Mouse (Mus musculus): Measurements from ENCODE around the gene Nptx2. TPM values are rescaled to one million over a fixed set of nuclear protein-coding genes. Genes with fewer than 3 reads are reported as not detected.

Nptx2 gene
- total RNA-seq, 2 experiments from 2014 or later, result not detected

DNA sequence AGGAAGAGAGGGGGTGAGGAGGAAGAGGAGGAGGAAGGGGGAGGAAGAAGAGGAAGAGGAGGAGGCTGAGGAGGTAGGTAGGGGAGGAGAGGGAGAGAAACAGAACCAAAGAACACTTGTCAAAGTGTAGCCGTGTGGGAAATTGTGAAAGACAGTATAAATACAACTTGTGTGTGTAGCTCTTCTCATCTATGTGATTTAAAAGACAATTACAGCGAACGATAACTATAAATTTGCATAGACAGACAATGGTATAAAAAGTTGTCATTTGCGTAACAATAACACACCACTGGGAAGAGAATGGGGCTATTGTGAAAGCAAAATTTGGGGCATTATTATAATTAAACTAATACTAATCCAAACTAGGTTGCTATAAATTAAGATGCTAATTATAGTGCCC lies 20.0 kb downstream of the Nptx2 start:
- DNase-seq (ENCODE audit: low spot score), result no peak

DNA sequence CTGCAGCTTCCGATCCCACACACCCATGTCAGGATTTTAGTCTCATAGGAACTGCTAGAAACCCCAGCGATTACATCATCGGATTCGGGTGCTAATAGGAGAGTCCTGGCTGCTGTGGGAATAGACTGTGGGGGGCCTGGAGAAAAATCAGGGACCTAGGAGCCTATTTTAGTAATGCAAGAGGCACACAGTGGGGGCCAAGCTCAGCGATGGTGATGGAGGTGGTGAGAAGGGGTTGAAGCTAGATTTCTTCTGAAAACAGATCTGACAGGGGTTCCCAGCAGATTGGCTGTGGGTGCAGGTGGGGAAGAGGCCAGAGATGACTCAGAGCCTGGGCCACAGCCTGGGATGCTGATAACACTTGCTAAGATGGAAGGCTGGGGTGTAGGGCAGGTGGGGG lies 39.4 kb downstream of the Nptx2 start:
- no peak for DNase-seq (ENCODE audit: low spot score)

DNA sequence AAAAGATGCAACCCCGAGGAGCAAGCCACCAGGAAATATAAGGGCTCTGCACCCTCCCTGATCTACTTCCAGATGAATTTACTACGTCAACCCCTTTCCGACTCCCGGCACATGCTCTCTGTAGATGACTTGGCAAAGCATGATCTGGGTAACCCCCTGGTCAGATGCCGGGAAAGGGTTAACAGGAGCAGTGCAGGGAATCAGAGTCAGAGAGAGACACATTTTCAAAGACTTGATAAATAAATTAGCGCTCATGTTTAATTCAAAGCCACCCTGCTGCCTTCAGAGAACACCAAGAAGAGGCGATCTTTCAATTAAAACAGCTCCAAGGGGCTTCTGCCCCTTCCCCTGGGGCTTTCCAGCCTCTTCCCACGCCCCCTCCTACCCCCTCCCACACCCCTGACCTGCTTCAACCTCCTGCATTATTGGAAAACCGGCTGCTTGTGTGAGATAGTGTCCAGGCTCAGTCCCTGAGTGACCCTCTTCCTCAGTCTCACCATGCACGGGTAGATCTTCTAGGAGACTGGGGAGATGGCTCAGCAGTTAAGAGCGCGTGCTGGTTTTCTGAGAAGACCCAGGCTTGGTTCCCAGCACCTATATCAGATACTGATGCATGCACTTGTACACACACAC lies 45.7 kb downstream of the Nptx2 start:
- no peak for DNase-seq (ENCODE audit: low spot score)

DNA sequence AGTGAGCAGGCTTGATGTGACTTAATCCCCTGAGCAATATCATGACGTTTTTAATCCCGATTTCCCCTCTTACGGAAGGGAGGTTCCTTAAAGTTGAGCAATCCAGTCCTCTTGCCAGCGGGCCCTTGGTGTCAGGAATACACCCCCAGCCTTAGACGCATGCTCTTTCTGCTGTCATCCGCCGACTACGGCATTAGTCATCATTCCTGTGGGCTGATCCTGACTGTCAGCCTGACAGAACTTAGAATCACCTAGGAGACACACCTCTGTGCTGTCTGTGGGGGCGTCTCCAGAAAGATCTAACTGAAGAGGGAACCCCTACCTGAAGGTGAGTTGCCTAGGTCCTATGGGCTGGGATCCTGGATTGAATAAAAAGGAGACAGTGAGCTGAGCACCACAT lies 49.1 kb downstream of the Nptx2 start:
- no peak for DNase-seq (ENCODE audit: low spot score)

Other genes starting within 250 kb of the Nptx2 start
- gene Baiap2l1, start 187.8 kb upstream of the Nptx2 start, total RNA-seq (2021), result under 1 TPM; 0.37 to 0.52 TPM
- gene Tmem130, start 215.9 kb downstream of the Nptx2 start, total RNA-seq (2021), result not detected
- gene Trrap, start 221.8 kb downstream of the Nptx2 start, total RNA-seq (2021), result 10 to 100 TPM; 25.2 to 25.4 TPM

All from gastrocnemius, adult 18-20 months (tissue).